Mouse (Mus musculus) heart, postnatal 36 days (tissue): ENCODE measurements around the gene Hist1h2ap. TPM values are rescaled to one million over a fixed set of nuclear protein-coding genes. Genes with fewer than 3 reads are reported as not detected.

Experiments
- microRNA-seq, 2 experiments: library from miRNA; unstranded; fragments of <30 nt; microRNA quantifications; one replicate each; pipeline ENCODE4 v1.2.0; 2021; ENCODE audit warnings: borderline number of aligned reads in 2 of 2
- total RNA-seq, 2 experiments: library from RNA; stranded (reverse); gene quantifications; 2 replicates each; pipeline ENCODE4 v1.2.3; 2021

Gene Hist1h2ap
- total RNA-seq, 2 experiments from 2014 or later: 27.2 to 33.8 TPM

Small RNA genes within 50 kb of the gene (microRNA-seq; reads per million reads assigned to microRNA genes)
- gene Gm19658 (0 reads per million in 2 experiments), gene Gm44346 (0 reads per million in 2 experiments), gene Gm44466 (0 reads per million in 2 experiments)

Other genes starting within 250 kb of the Hist1h2ap start
- gene Olfr1362, start 219.5 kb downstream of the Hist1h2ap start, total RNA-seq: not detected
- gene Olfr11, start 191.0 kb downstream of the Hist1h2ap start, total RNA-seq: not detected
- not detected for gene Olfr1361, start 170.1 kb downstream of the Hist1h2ap start, total RNA-seq
- gene Olfr1360, start 156.1 kb downstream of the Hist1h2ap start, total RNA-seq: not detected
- not detected for gene Olfr1359, start 135.4 kb downstream of the Hist1h2ap start, total RNA-seq
- gene Hist1h2bl, start 117.4 kb downstream of the Hist1h2ap start, total RNA-seq: 10 to 100 TPM; 18.0 to 27.4 TPM
- 10 to 100 TPM; 28.5 to 39.8 TPM for gene Hist1h2ai, start 117.1 kb downstream of the Hist1h2ap start, total RNA-seq
- 10 to 100 TPM; 22.0 to 36.5 TPM for gene Hist1h3h, start 115.8 kb downstream of the Hist1h2ap start, total RNA-seq
- 1 to 10 TPM; 4.9 to 5.1 TPM for gene Hist1h2bm, start 111.5 kb downstream of the Hist1h2ap start, total RNA-seq
- gene Hist1h4j, start 98.4 kb downstream of the Hist1h2ap start, total RNA-seq: 1 to 10 TPM; 3.6 to 4.6 TPM
- 10 to 100 TPM; 52.5 to 54.1 TPM for gene Hist1h4k, start 83.0 kb downstream of the Hist1h2ap start, total RNA-seq
- gene Hist1h2ak, start 79.7 kb downstream of the Hist1h2ap start, total RNA-seq: 1 to 10 TPM; 9.0 to 9.3 TPM
- 10 to 100 TPM; 11.8 to 13.3 TPM for gene Hist1h2bn, start 79.4 kb downstream of the Hist1h2ap start, total RNA-seq
- 10 to 100 TPM in 1 of 2 experiments, 1 to 10 TPM in 1; 9.8 to 10.6 TPM for gene Hist1h1b, start 52.9 kb downstream of the Hist1h2ap start, total RNA-seq
- 10 to 100 TPM; 22.6 to 23.7 TPM for gene Hist1h3i, start 50.1 kb downstream of the Hist1h2ap start, total RNA-seq
- 1 to 10 TPM; 1.0 to 2.1 TPM for gene Hist1h2an, start 46.3 kb downstream of the Hist1h2ap start, total RNA-seq
- gene Hist1h2bp, start 46.0 kb downstream of the Hist1h2ap start, total RNA-seq: 1 to 10 TPM; 5.4 to 5.7 TPM
- 10 to 100 TPM; 35.1 to 36.5 TPM for gene Hist1h2bq, start 23.3 kb downstream of the Hist1h2ap start, total RNA-seq
- not detected for gene Hist1h2ao, start 23.0 kb downstream of the Hist1h2ap start, total RNA-seq
- gene Hist1h4m, start 21.8 kb downstream of the Hist1h2ap start, total RNA-seq: 10 to 100 TPM; 61.3 to 84.6 TPM
- gene Hist1h4n, start 1.3 kb downstream of the Hist1h2ap start, total RNA-seq: 1 to 10 TPM; 4.7 to 7.4 TPM
- 10 to 100 TPM; 35.2 to 36.8 TPM for gene Hist1h2br, start 236 bp upstream of the Hist1h2ap start, total RNA-seq
- under 1 TPM; 0.97 to 0.98 TPM for gene Zfp184, start 111.6 kb upstream of the Hist1h2ap start, total RNA-seq
- not detected for gene Pom121l2, start 147.7 kb upstream of the Hist1h2ap start, total RNA-seq
- gene Prss16, start 176.2 kb upstream of the Hist1h2ap start, total RNA-seq: not detected
- 10 to 100 TPM in 1 of 2 experiments, 1 to 10 TPM in 1; 2.3 to 12.5 TPM for gene Hist1h2ah, start 202.1 kb upstream of the Hist1h2ap start, total RNA-seq
- gene Hist1h2bk, start 202.4 kb upstream of the Hist1h2ap start, total RNA-seq: 10 to 100 TPM; 23.3 to 28.1 TPM
- gene Hist1h4i, start 207.9 kb upstream of the Hist1h2ap start, total RNA-seq: 10 to 100 TPM; 15.8 to 18.6 TPM
- 10 to 100 TPM; 10.3 to 10.5 TPM for gene Hist1h2ag, start 209.4 kb upstream of the Hist1h2ap start, total RNA-seq
- 1 to 10 TPM; 7.2 to 9.7 TPM for gene Hist1h2bj, start 209.7 kb upstream of the Hist1h2ap start, total RNA-seq